Mouse (Mus musculus) megakaryocyte, embryonic 14.5 days (primary cell): ENCODE data around the gene Cisd3. TPM values are rescaled to one million over a fixed set of nuclear protein-coding genes. Genes with fewer than 3 reads are reported as not detected.
A peak's percentile ranks its signal among the peaks of the same experiment; 100 is the strongest.
"Not testable (repeated sequence)": the region's sequence is repeated elsewhere in the genome, so short reads cannot be mapped to it uniquely, and the experiment has no call there.

Experiments used
- H3K27me3 ChIP-seq: replicated peaks from 2 replicates; pipeline ENCODE3; 2012; ENCODE audit warnings: inconsistent platforms
- H3K36me3 ChIP-seq: replicated peaks from 2 replicates; pipeline ENCODE3; 2012; ENCODE audit warnings: low read length, inconsistent platforms, mixed read lengths
- H3K4me1 ChIP-seq: 2 replicates; pipeline ENCODE4 v1.6.1; 2012; ENCODE audit warnings: inconsistent platforms
- H3K4me3 ChIP-seq: replicated peaks from 2 replicates; pipeline ENCODE3; 2012; ENCODE audit warnings: moderate library complexity, mild to moderate bottlenecking, inconsistent platforms
- H3K9me3 ChIP-seq: 2 replicates; pipeline ENCODE4 v1.6.1; 2012; ENCODE audit warnings: inconsistent platforms
- FLI1 ChIP-seq: IDR thresholded peaks from 2 replicates; pipeline ENCODE4 v1.6.1; 2012; ENCODE audit warnings: low read length, inconsistent platforms, mixed read lengths
- GATA1 ChIP-seq: IDR thresholded peaks from 3 replicates; pipeline ENCODE4 v1.6.1; 2012; ENCODE audit warnings: mixed read lengths, low read length, inconsistent platforms, borderline replicate concordance
- polyA plus RNA-seq: library from polyadenylated mRNA; stranded (reverse); fragments of >175 nt; gene quantifications from 2 replicates; pipeline ENCODE4 v1.2.3, GENCODE M21; 2012; ENCODE audit warnings: low replicate concordance; ENCODE audit not compliant: insufficient read depth

The Cisd3 gene
- polyA plus RNA-seq, 1 experiment, result 0.45 TPM

GRCm38 (mm10) chr11:97703039-97703826, 17.6 kb downstream of the Cisd3 start, which contains the start of gene Psmb3:
TSS of gene Psmb3 (plus strand) at chr11:97703399.
- Histone ChIP-seq H3K36me3 (peaks cover 35% of the 10 kb centered on the region), H3K4me1 (peaks cover 71% of the 10 kb centered on the region), H3K4me3 (peak within 1 kb of the TSS; percentile 100), H3K27me3 (peaks cover 3% of the 10 kb centered on the region), H3K9me3 (no peaks in the 10 kb centered on the region)
- TF ChIP-seq GATA1 (no peak), FLI1 (no peak)

- Histone ChIP-seq H3K4me1 (peaks cover 44% of the 10 kb centered on the region), H3K36me3 (peaks cover 84% of the 10 kb centered on the region)
- H3K4me3 ChIP-seq, H3K27me3 ChIP-seq, H3K9me3 ChIP-seq: not testable (repeated sequence)
These were observed 24.4 kb downstream of the Cisd3 start for GRCm38 (mm10) chr11:97710067-97710466.

GRCm38 (mm10) chr11:97711200-97711900, 25.7 kb downstream of the Cisd3 start:
- TF ChIP-seq FLI1 (no peak), GATA1 (no peak)
- Histone ChIP-seq H3K27me3 (no peaks in the 10 kb centered on the region), H3K4me1 (peaks cover 43% of the 10 kb centered on the region), H3K36me3 (peaks cover 87% of the 10 kb centered on the region), H3K4me3 (no peak overlapping the region), H3K9me3 (peaks cover 4% of the 10 kb centered on the region; the same call in 1 of the 2 replicates)

GRCm38 (mm10) chr11:97712286-97712685, 26.7 kb downstream of the Cisd3 start:
- H3K4me3 ChIP-seq, result no peak overlapping the region
- H3K27me3 ChIP-seq, result no peaks in the 10 kb centered on the region
- peaks cover 87% of the 10 kb centered on the region for H3K36me3 ChIP-seq
- H3K4me1 ChIP-seq, result peaks cover 40% of the 10 kb centered on the region
- TF ChIP-seq FLI1 (no peak), GATA1 (no peak)
- peaks cover 4% of the 10 kb centered on the region; the same call in 1 of the 2 replicates for H3K9me3 ChIP-seq

- H3K36me3 ChIP-seq, result peaks cover 90% of the 10 kb centered on the region
- peaks cover 4% of the 10 kb centered on the region; the same call in 1 of the 2 replicates for H3K9me3 ChIP-seq
- no peak overlapping the region for H3K4me3 ChIP-seq
- peaks cover 56% of the 10 kb centered on the region for H3K4me1 ChIP-seq
- TF ChIP-seq FLI1 (no peak), GATA1 (no peak)
- no peaks in the 10 kb centered on the region for H3K27me3 ChIP-seq
These were observed 28.3 kb downstream of the Cisd3 start for GRCm38 (mm10) chr11:97713896-97714295.

GRCm38 (mm10) chr11:97714356-97714755, 28.7 kb downstream of the Cisd3 start:
- H3K9me3 ChIP-seq, result peaks cover 4% of the 10 kb centered on the region; the same call in 1 of the 2 replicates
- TF ChIP-seq FLI1, result no peak
- no peak for TF ChIP-seq GATA1
- H3K36me3 ChIP-seq, result peaks cover 90% of the 10 kb centered on the region
- H3K27me3 ChIP-seq, result no peaks in the 10 kb centered on the region
- peaks cover 61% of the 10 kb centered on the region for H3K4me1 ChIP-seq
- no peak overlapping the region for H3K4me3 ChIP-seq

GRCm38 (mm10) chr11:97714784-97715760, 29.4 kb downstream of the Cisd3 start:
- H3K36me3 ChIP-seq, result peaks cover 95% of the 10 kb centered on the region
- peaks cover 68% of the 10 kb centered on the region for H3K4me1 ChIP-seq
- H3K4me3 ChIP-seq, result peak overlapping the region; percentile 44
- H3K27me3 ChIP-seq, result no peaks in the 10 kb centered on the region
- no peak for TF ChIP-seq GATA1
- TF ChIP-seq FLI1, result no peak
- H3K9me3 ChIP-seq, result peaks cover 4% of the 10 kb centered on the region; the same call in 1 of the 2 replicates

GRCm38 (mm10) chr11:97716021-97716420, 30.4 kb downstream of the Cisd3 start:
- H3K4me1 ChIP-seq, result peaks cover 70% of the 10 kb centered on the region
- H3K9me3 ChIP-seq, result peaks cover 4% of the 10 kb centered on the region; the same call in 1 of the 2 replicates
- H3K27me3 ChIP-seq, result no peaks in the 10 kb centered on the region
- H3K4me3 ChIP-seq, result no peak overlapping the region
- peaks cover 99% of the 10 kb centered on the region for H3K36me3 ChIP-seq
- TF ChIP-seq FLI1 (no peak), GATA1 (no peak)

- H3K4me1 ChIP-seq, result peaks cover 62% of the 10 kb centered on the region
- no peak for TF ChIP-seq FLI1
- H3K9me3 ChIP-seq, result peaks cover 17% of the 10 kb centered on the region
- H3K27me3 ChIP-seq, result no peaks in the 10 kb centered on the region
- H3K4me3 ChIP-seq, result peak overlapping the region; percentile 67
- H3K36me3 ChIP-seq, result peaks cover 99% of the 10 kb centered on the region
These were observed 32.0 kb downstream of the Cisd3 start for GRCm38 (mm10) chr11:97717369-97718280.
